ENCODE assay signal across 32 mouse cellular contexts in the genomic region with DNA sequence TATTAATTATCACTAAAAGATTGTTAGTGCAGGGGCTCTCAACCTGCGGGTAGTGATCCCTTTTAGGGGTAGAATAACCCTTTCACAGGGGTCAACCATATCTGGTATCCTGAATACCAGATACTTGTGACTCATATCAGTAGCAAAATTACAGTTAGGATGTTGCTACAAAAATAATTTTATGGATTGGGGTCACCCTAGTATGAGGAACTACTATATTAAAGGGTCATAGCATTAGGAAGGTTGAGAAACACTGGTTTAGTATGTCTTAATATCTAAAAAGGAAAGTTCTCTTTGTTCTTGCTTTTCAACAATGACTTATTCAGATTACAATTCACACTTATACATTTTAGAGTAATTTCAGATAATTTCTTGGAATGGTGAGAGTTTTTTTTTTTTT.
"Had no signal": no experiment of that assay in that cellular context is flagged by ENCODE, and none has a peak within 500 bp of the region (broad histone marks: within the 10 kb centered on the region; RNA-seq: fewer than 3 reads in every experiment).

No protein-coding gene starts in this region.

- H3K27ac ChIP-seq: limb, embryonic 10.5 days; limb, embryonic 12.5 days; limb, embryonic 13.5 days; limb, embryonic 15.5 days; liver, embryonic 12.5 days; liver, embryonic 13.5 days; liver, embryonic 14.5 days; liver, embryonic 15.5 days; lung, embryonic 15.5 days; macrophage; midbrain, embryonic 10.5 days; midbrain, embryonic 12.5 days; midbrain, embryonic 13.5 days; midbrain, embryonic 15.5 days; neural tube, embryonic 12.5 days had no signal

- H3K27me3 ChIP-seq: limb, embryonic 12.5 days; limb, embryonic 13.5 days; limb, embryonic 15.5 days; liver, embryonic 12.5 days; liver, embryonic 13.5 days; liver, embryonic 15.5 days; lung, embryonic 15.5 days; megakaryocyte, embryonic 14.5 days; midbrain, embryonic 12.5 days; midbrain, embryonic 13.5 days; midbrain, embryonic 15.5 days; neural tube, embryonic 12.5 days had no signal

- H3K9ac ChIP-seq: limb, embryonic 12.5 days; limb, embryonic 13.5 days; limb, embryonic 15.5 days; liver, embryonic 12.5 days; liver, embryonic 13.5 days; liver, embryonic 14.5 days; liver, embryonic 15.5 days; liver, postnatal 0 days; lung, embryonic 14.5 days; lung, embryonic 15.5 days; midbrain, embryonic 12.5 days; midbrain, embryonic 13.5 days; midbrain, embryonic 15.5 days; neural tube, embryonic 12.5 days had no signal

- ATAC-seq: liver, embryonic 12.5 days; liver, postnatal 0 days; lung, postnatal 0 days; midbrain, embryonic 13.5 days; midbrain, embryonic 15.5 days; midbrain, embryonic 16.5 days had no signal

- H3K36me3 ChIP-seq: limb, embryonic 10.5 days; limb, embryonic 12.5 days; limb, embryonic 13.5 days; limb, embryonic 15.5 days; liver, embryonic 12.5 days; liver, embryonic 13.5 days; liver, embryonic 15.5 days; lung, embryonic 15.5 days; midbrain, embryonic 10.5 days; midbrain, embryonic 12.5 days; midbrain, embryonic 13.5 days; midbrain, embryonic 15.5 days; neural tube, embryonic 12.5 days had no signal

- DNase-seq: left cerebral cortex, postnatal 4 days; liver; liver, embryonic 13.5 days; liver, postnatal 0 days; lung, adult 18-20 months; lung, adult 2 months; lung, embryonic 14.5 days; lung, postnatal 10 days; lung, postnatal 14 days; lung, postnatal 36 days; lung, postnatal 4 days; midbrain, embryonic 14.5 days had no signal

- H3K4me2 ChIP-seq: limb, embryonic 12.5 days; limb, embryonic 13.5 days; limb, embryonic 15.5 days; liver, embryonic 11.5 days; liver, embryonic 12.5 days; liver, embryonic 13.5 days; liver, embryonic 15.5 days; lung, embryonic 14.5 days; lung, embryonic 15.5 days; midbrain, embryonic 11.5 days; midbrain, embryonic 12.5 days; midbrain, embryonic 13.5 days; midbrain, embryonic 15.5 days; neural tube, embryonic 12.5 days had no signal

- H3K9me3 ChIP-seq: limb, embryonic 10.5 days; limb, embryonic 12.5 days; limb, embryonic 13.5 days; limb, embryonic 15.5 days; liver, embryonic 12.5 days; liver, embryonic 13.5 days; liver, embryonic 15.5 days; lung, embryonic 15.5 days; megakaryocyte, embryonic 14.5 days; midbrain, embryonic 10.5 days; midbrain, embryonic 12.5 days; midbrain, embryonic 13.5 days; midbrain, embryonic 15.5 days; neural tube, embryonic 12.5 days had no signal

- H3K4me3 ChIP-seq: limb, embryonic 10.5 days; limb, embryonic 12.5 days; limb, embryonic 13.5 days; limb, embryonic 15.5 days; liver, embryonic 12.5 days; liver, embryonic 13.5 days; liver, embryonic 15.5 days; lung, embryonic 15.5 days; megakaryocyte, embryonic 14.5 days; midbrain, embryonic 10.5 days; midbrain, embryonic 12.5 days; midbrain, embryonic 13.5 days; midbrain, embryonic 15.5 days; myocyte; neural tube, embryonic 12.5 days had no signal

- H3K4me1 ChIP-seq: limb, embryonic 10.5 days; limb, embryonic 12.5 days; limb, embryonic 13.5 days; limb, embryonic 15.5 days; liver, embryonic 12.5 days; liver, embryonic 13.5 days; liver, embryonic 15.5 days; lung, embryonic 15.5 days; midbrain, embryonic 10.5 days; midbrain, embryonic 12.5 days; midbrain, embryonic 13.5 days; midbrain, embryonic 15.5 days; neural tube, embryonic 12.5 days had no signal
